8 mouse cellular contexts compared by ENCODE assay signal in genomic region chr8:13648377-13649153, GRCm38 (mm10). TPM values are rescaled to one million over a fixed set of nuclear protein-coding genes. Genes with fewer than 3 reads are reported as not detected.
A peak's percentile ranks its signal among the peaks of the same experiment; 100 is the strongest.
DNase-seq lines count a peak whose midpoint lies in the region; ATAC-seq and TF ChIP-seq lines count a peak whose summit lies in the region.

No protein-coding gene starts in this region.

- peak; percentile 50 to 79 for DNase-seq in adrenal gland, adult (ENCODE audit: inconsistent age in 2 of 2, low spot score in 1 of 2)
- no peak for DNase-seq in adrenal gland, postnatal 4 days (ENCODE audit: low spot score in 2 of 2)
- no peak for DNase-seq in spleen, adult 2 months (ENCODE audit: low read depth in 1 of 2, low spot score in 2 of 2)
- no peak for DNase-seq in spleen, postnatal 36 days (ENCODE audit: low spot score in 2 of 2)
- DNase-seq in gastrocnemius, adult 18-20 months (ENCODE audit: low spot score), result no peak

- no peak overlapping the region for H3K9ac ChIP-seq in hindbrain, embryonic 15.5 days
- H3K9ac ChIP-seq in stomach, embryonic 16.5 days (ENCODE audit: low read length), result no peak overlapping the region

- no peak overlapping the region for H3K4me2 ChIP-seq in hindbrain, embryonic 15.5 days
- no peak overlapping the region for H3K4me2 ChIP-seq in stomach, embryonic 16.5 days (ENCODE audit: low read depth, low read length)

- peaks cover 2% of the 10 kb centered on the region for H3K36me3 ChIP-seq in spleen, adult 2 months (ENCODE audit: control insufficient read depth, insufficient read depth, low read length)
- no peaks in the 10 kb centered on the region for H3K36me3 ChIP-seq in hindbrain, embryonic 15.5 days
- peaks cover 87% of the 10 kb centered on the region for H3K36me3 ChIP-seq in megakaryocyte, embryonic 14.5 days (replicated peaks; ENCODE audit: low read length)
- H3K36me3 ChIP-seq in stomach, embryonic 16.5 days (ENCODE audit: control insufficient read depth, insufficient read depth, low read length), result no peaks in the 10 kb centered on the region

- 57% methylated on average over 7 of the region's 7 CpGs for WGBS in spleen, adult 2 months
- 10% methylated on average over 7 of the region's 7 CpGs for WGBS in hindbrain, embryonic 15.5 days
- 35% methylated on average over 7 of the region's 7 CpGs for WGBS in stomach, embryonic 16.5 days

- peak overlapping the region; percentile 56 for H3K27ac ChIP-seq in spleen, adult 2 months (ENCODE audit: insufficient read depth, low read length)
- H3K27ac ChIP-seq in hindbrain, embryonic 15.5 days (replicated peaks), result peak overlapping the region; percentile 83
- H3K27ac ChIP-seq in stomach, embryonic 16.5 days (ENCODE audit: low read length), result peak overlapping the region; percentile 35; the same call in 1 of the 2 replicates

- H3K4me1 ChIP-seq in spleen, adult 2 months (ENCODE audit: control insufficient read depth, insufficient read depth, insufficient read length), result peaks cover 42% of the 10 kb centered on the region
- H3K4me1 ChIP-seq in hindbrain, embryonic 15.5 days (replicated peaks), result peaks cover 53% of the 10 kb centered on the region
- H3K4me1 ChIP-seq in megakaryocyte, embryonic 14.5 days, result peaks cover 97% of the 10 kb centered on the region
- peaks cover 50% of the 10 kb centered on the region for H3K4me1 ChIP-seq in stomach, embryonic 16.5 days (ENCODE audit: control insufficient read depth, insufficient read depth, low read length)

- H3K4me3 ChIP-seq in spleen, adult 2 months (ENCODE audit: extremely low read depth, insufficient read depth, insufficient read length), result no peak overlapping the region
- H3K4me3 ChIP-seq in hindbrain, embryonic 15.5 days, result no peak overlapping the region
- H3K4me3 ChIP-seq in megakaryocyte, embryonic 14.5 days (replicated peaks), result peak overlapping the region; percentile 86
- H3K4me3 ChIP-seq in stomach, embryonic 16.5 days (replicated peaks; ENCODE audit: low read length), result no peak overlapping the region

- ATAC-seq in hindbrain, embryonic 15.5 days (ENCODE audit: low FRiP score, low read depth), result peak; percentile 76
- ATAC-seq in stomach, embryonic 16.5 days (ENCODE audit: insufficient read depth, low FRiP score), result no peak

- H3K9me3 ChIP-seq in hindbrain, embryonic 15.5 days, result no peaks in the 10 kb centered on the region
- no peaks in the 10 kb centered on the region for H3K9me3 ChIP-seq in megakaryocyte, embryonic 14.5 days
- H3K9me3 ChIP-seq in stomach, embryonic 16.5 days (replicated peaks; ENCODE audit: control insufficient read depth, low read length), result no peaks in the 10 kb centered on the region

- no peak for TF ChIP-seq CTCF in spleen, adult 2 months (IDR thresholded peaks at IDR 0.05; ENCODE audit: extremely low read depth, insufficient read depth, insufficient read length, insufficient replicate concordance)

- TF ChIP-seq POLR2A in spleen, adult 2 months (IDR thresholded peaks at IDR 0.05; ENCODE audit: low read depth, low read length), result no peak

- H3K27me3 ChIP-seq in spleen, adult 2 months (ENCODE audit: control insufficient read depth, insufficient read depth, low read length), result no peaks in the 10 kb centered on the region
- no peaks in the 10 kb centered on the region for H3K27me3 ChIP-seq in hindbrain, embryonic 15.5 days
- no peaks in the 10 kb centered on the region for H3K27me3 ChIP-seq in megakaryocyte, embryonic 14.5 days (replicated peaks)
- H3K27me3 ChIP-seq in stomach, embryonic 16.5 days (ENCODE audit: control insufficient read depth, insufficient read depth, low read length), result no peaks in the 10 kb centered on the region

RNA-seq across cellular contexts. Expression of gene Rasa3, which starts 28.8 kb away (rescaled TPM):
- total RNA-seq in adrenal gland, postnatal 4 days (2021), result 10 to 100 TPM; 46.2 to 47.3 TPM
- polyA plus RNA-seq in spleen, adult 2 months (2012; rRNA removed), result 98.7 and 123 TPM in 2 replicates
- polyA plus RNA-seq in hindbrain, embryonic 15.5 days (2015; fragmentation: Nextera tagmentation; extraction: Ambion mirVana), result 33.5 and 43.1 TPM in 2 replicates
- polyA plus RNA-seq in megakaryocyte, embryonic 14.5 days (2012; ENCODE audit: insufficient read depth, low replicate concordance), result 86.3 and 103 TPM in 2 replicates
- 30.9 and 35.5 TPM in 2 replicates for polyA plus RNA-seq in stomach, embryonic 16.5 days (2015; fragmentation: Nextera tagmentation; extraction: Ambion mirVana)
- total RNA-seq in gastrocnemius, adult 18-20 months (2021), result 1 to 10 TPM; 6.8 to 7.3 TPM

RNA-seq across cellular contexts. Expression of gene Cfap97d2, which starts 57.1 kb away (rescaled TPM):
- total RNA-seq in adrenal gland, postnatal 4 days (2021), result under 1 TPM; 0.51 to 0.64 TPM
- 0.11 and 0.12 TPM in 2 replicates for polyA plus RNA-seq in spleen, adult 2 months (2012; rRNA removed)
- polyA plus RNA-seq in hindbrain, embryonic 15.5 days (2015; fragmentation: Nextera tagmentation; extraction: Ambion mirVana), result 1.3 and 1.6 TPM in 2 replicates
- polyA plus RNA-seq in megakaryocyte, embryonic 14.5 days (2012; ENCODE audit: insufficient read depth, low replicate concordance), result 6.9 TPM in 1 of 2 replicates, not detected in the other
- polyA plus RNA-seq in stomach, embryonic 16.5 days (2015; fragmentation: Nextera tagmentation; extraction: Ambion mirVana), result 0.05 and 0.42 TPM in 2 replicates
- not detected for total RNA-seq in gastrocnemius, adult 18-20 months (2021)

Comparison
In these comparisons a context has a peak if more than half of its experiments do, and no peak if none do; other contexts are left out.
1. DNase-seq: peak in adrenal gland, adult (2 of 2); none in adrenal gland, postnatal 4 days (0 of 2), spleen, adult 2 months (0 of 2), spleen, postnatal 36 days (0 of 2) and gastrocnemius, adult 18-20 months (single experiment).
2. Peak in every context shown above with its lines, with median percentiles within 50 percentile points of each other: H3K27ac ChIP-seq.